Mouse (Mus musculus) limb, embryonic 14.5 days (tissue): Measurements from ENCODE around the gene Osbpl8. TPM values are rescaled to one million over a fixed set of nuclear protein-coding genes. Genes with fewer than 3 reads are reported as not detected.

Experiments used
- ATAC-seq: fragments of 200-750 bp; cut with Nextera tagmentation; 2 replicates; pipeline ENCODE4 v1.8.0; 2017; ENCODE audit warnings: low read depth, moderate number of reproducible peaks, moderate TSS enrichment; ENCODE audit not compliant: low FRiP score
- DNase-seq: peaks from one replicate; pipeline ENCODE4 v3.0.0-alpha.2; 2015; ENCODE audit warnings: low spot score
- H3K27ac ChIP-seq: fragments of 300-500 bp; sonication (generic); replicated peaks from 2 replicates; pipeline ENCODE4 v1.5.1; 2014; ENCODE audit warnings: low read depth, mild to moderate bottlenecking, low read length, moderate library complexity, mixed read lengths
- H3K27me3 ChIP-seq: fragments of 300-500 bp; sonication (generic); 2 replicates; pipeline ENCODE4 v1.6.1; 2014; ENCODE audit warnings: low read length, mixed read lengths; ENCODE audit not compliant: control insufficient read depth, insufficient read depth
- H3K36me3 ChIP-seq: fragments of 300-500 bp; sonication (generic); 2 replicates; pipeline ENCODE4 v1.6.1; 2014; ENCODE audit warnings: mild to moderate bottlenecking, low read length, moderate library complexity, mixed read lengths; ENCODE audit not compliant: control insufficient read depth, insufficient read depth
- H3K4me1 ChIP-seq: fragments of 300-500 bp; sonication (generic); 2 replicates; pipeline ENCODE4 v1.6.1; 2014; ENCODE audit warnings: antibody characterized with exemption, low read length, mixed read lengths; ENCODE audit not compliant: control insufficient read depth, insufficient read depth
- H3K4me2 ChIP-seq: fragments of 300-500 bp; sonication (generic); replicated peaks from 2 replicates; pipeline ENCODE4 v1.6.1; 2014; ENCODE audit warnings: low read depth, mild to moderate bottlenecking, low read length, moderate library complexity; ENCODE audit not compliant: severe bottlenecking
- H3K4me3 ChIP-seq: fragments of 300-500 bp; sonication (generic); replicated peaks from 2 replicates; pipeline ENCODE4 v1.5.1; 2014; ENCODE audit warnings: low read length
- H3K9ac ChIP-seq: fragments of 300-500 bp; sonication (generic); 2 replicates; pipeline ENCODE4 v1.6.1; 2014; ENCODE audit warnings: mild to moderate bottlenecking, low read depth, low read length, moderate library complexity; ENCODE audit not compliant: severe bottlenecking
- H3K9me3 ChIP-seq: fragments of 300-500 bp; sonication (generic); 2 replicates; pipeline ENCODE4 v1.6.1; 2016; ENCODE audit warnings: low read length; ENCODE audit not compliant: control insufficient read depth
- POLR2A ChIP-seq: fragments of 200-500 bp; IDR thresholded peaks from 2 replicates; pipeline ENCODE4 v1.8.0; 2012; ENCODE audit warnings: inconsistent platforms, mild to moderate bottlenecking, moderate library complexity, borderline replicate concordance; ENCODE audit not compliant: insufficient read depth, insufficient read length; ENCODE audit errors: extremely low read depth
- WGBS: fragments of 180-500 bp; shearing (Covaris S2); extraction: QIAGEN DNeasy Blood & Tissue Kit; methylation state at CpG from one replicate; pipeline ENCODE4 v1.1.7; 2014; 5-methylcytosine and 5-hydroxymethylcytosine counted together
- polyA plus RNA-seq, 2 experiments: library from polyadenylated mRNA; depleted of rRNA in 1 of 2; stranded (reverse) in 1 of 2; unstranded in 1 of 2; fragments of >200 nt; fragmentation: Nextera tagmentation in 1 of 2; extraction: Ambion mirVana in 1 of 2; gene quantifications; 2 replicates each; pipeline versions ENCODE4 v1.2.1 to v1.2.3; 2012 to 2014

The Osbpl8 gene
- 10.4 and 11.4 TPM in 2 replicates for polyA plus RNA-seq (2012; rRNA removed)
- 9.0 and 10.8 TPM in 2 replicates for polyA plus RNA-seq (2014; fragmentation: Nextera tagmentation; extraction: Ambion mirVana)

- peak within 1 kb of the TSS; percentile 97 for H3K4me3 ChIP-seq
- H3K4me1 ChIP-seq = peaks cover 11% of the 10 kb centered on the region
- H3K27ac ChIP-seq = peak within 1 kb of the TSS; percentile 88
- WGBS = 0% methylated on average over 25 of the region's 84 CpGs
- 0 out of 2 replicates have a peak, but pooled peaks have one; percentile 37 for TF ChIP-seq POLR2A
- peak within 1 kb of the TSS; percentile 92 for H3K9ac ChIP-seq
- no peaks in the 10 kb centered on the region for H3K36me3 ChIP-seq
- no peaks in the 10 kb centered on the region for H3K27me3 ChIP-seq
- no peaks in the 10 kb centered on the region for H3K9me3 ChIP-seq
- peak; percentile 89 for DNase-seq
- peak within 1 kb of the TSS; percentile 69 for H3K4me2 ChIP-seq
- peak; percentile 94 for ATAC-seq
Observed at GRCm38 (mm10) chr10:111164304-111165218, at the start of gene Osbpl8. TSS of gene Osbpl8 (plus strand) at chr10:111164752.

- no peak for TF ChIP-seq POLR2A
- H3K4me3 ChIP-seq = no peak overlapping the region
Observed at GRCm38 (mm10) chr10:111117198-111117845, 47.2 kb upstream of the Osbpl8 start.

GRCm38 (mm10) chr10:111118292-111118691 lies 46.3 kb upstream of the Osbpl8 start:
- Histone ChIP-seq H3K4me1 (no peaks in the 10 kb centered on the region), H3K9ac (no peak overlapping the region), H3K4me3 (no peak overlapping the region), H3K9me3 (no peaks in the 10 kb centered on the region), H3K27ac (no peak overlapping the region), H3K4me2 (no peak overlapping the region), H3K36me3 (no peaks in the 10 kb centered on the region), H3K27me3 (no peaks in the 10 kb centered on the region)
- ATAC-seq (no peak), DNase-seq (no peak)
- no peak for TF ChIP-seq POLR2A
- 79% methylated on average over 9 of the region's 9 CpGs for WGBS

More at GRCm38 (mm10) chr10:111117198-111117845, 47.2 kb upstream of the Osbpl8 start:
- no peak overlapping the region for H3K4me2 ChIP-seq
- no peak for ATAC-seq
- H3K36me3 ChIP-seq = no peaks in the 10 kb centered on the region
- no peak for DNase-seq
- WGBS = 43% methylated on average over 7 of the region's 7 CpGs
- H3K27ac ChIP-seq = no peak overlapping the region
- H3K9ac ChIP-seq = no peak overlapping the region
- H3K9me3 ChIP-seq = no peaks in the 10 kb centered on the region
- H3K4me1 ChIP-seq = no peaks in the 10 kb centered on the region
- no peaks in the 10 kb centered on the region for H3K27me3 ChIP-seq

GRCm38 (mm10) chr10:111118991-111119650 lies 45.4 kb upstream of the Osbpl8 start:
- Histone ChIP-seq H3K27ac (no peak overlapping the region), H3K4me1 (no peaks in the 10 kb centered on the region), H3K4me3 (no peak overlapping the region), H3K9ac (no peak overlapping the region), H3K27me3 (no peaks in the 10 kb centered on the region), H3K36me3 (no peaks in the 10 kb centered on the region), H3K9me3 (no peaks in the 10 kb centered on the region), H3K4me2 (no peak overlapping the region)
- TF ChIP-seq POLR2A = no peak
- DNase-seq (no peak), ATAC-seq (no peak)
- 65% methylated on average over 3 of the region's 3 CpGs for WGBS

GRCm38 (mm10) chr10:111119756-111120155 lies 44.8 kb upstream of the Osbpl8 start:
- no peaks in the 10 kb centered on the region for H3K9me3 ChIP-seq
- H3K4me2 ChIP-seq = no peak overlapping the region
- H3K36me3 ChIP-seq = no peaks in the 10 kb centered on the region
- no peak overlapping the region for H3K9ac ChIP-seq
- no peak for DNase-seq
- H3K27ac ChIP-seq = no peak overlapping the region
- H3K27me3 ChIP-seq = no peaks in the 10 kb centered on the region
- no peak for ATAC-seq
- no peaks in the 10 kb centered on the region for H3K4me1 ChIP-seq
- no peak for TF ChIP-seq POLR2A
- no peak overlapping the region for H3K4me3 ChIP-seq
